Mouse (Mus musculus) stomach, embryonic 16.5 days (tissue): Measurements from ENCODE around the gene Tssk2. TPM values are rescaled to one million over a fixed set of nuclear protein-coding genes. Genes with fewer than 3 reads are reported as not detected.

ENCODE experiments used
- ATAC-seq: fragments of 200-750 bp; cut with Nextera tagmentation; 2 replicates; pipeline ENCODE4 v1.8.0; 2017; ENCODE audit warnings: moderate number of reproducible peaks, moderate TSS enrichment; ENCODE audit not compliant: insufficient read depth, low FRiP score
- H3K27ac ChIP-seq: fragments of 300-500 bp; sonication (generic); 2 replicates; pipeline ENCODE4 v1.5.1; 2014; ENCODE audit warnings: low read length
- H3K27me3 ChIP-seq: fragments of 300-500 bp; sonication (generic); 2 replicates; pipeline ENCODE4 v1.6.1; 2014; ENCODE audit warnings: low read length, control low read depth, mixed read lengths; ENCODE audit not compliant: control insufficient read depth, insufficient read depth
- H3K36me3 ChIP-seq: fragments of 300-500 bp; sonication (generic); 2 replicates; pipeline ENCODE4 v1.6.1; 2014; ENCODE audit warnings: low read length; ENCODE audit not compliant: control insufficient read depth, insufficient read depth
- H3K4me1 ChIP-seq: fragments of 300-500 bp; sonication (generic); 2 replicates; pipeline ENCODE4 v1.6.1; 2014; ENCODE audit warnings: low read length, control low read depth, mixed read lengths; ENCODE audit not compliant: control insufficient read depth, insufficient read depth
- H3K4me2 ChIP-seq: fragments of 300-500 bp; sonication (generic); 2 replicates; pipeline ENCODE4 v1.6.1; 2014; ENCODE audit warnings: low read depth, low read length, mixed read lengths
- H3K4me3 ChIP-seq: fragments of 300-500 bp; sonication (generic); replicated peaks from 2 replicates; pipeline ENCODE4 v1.5.1; 2014; ENCODE audit warnings: mild to moderate bottlenecking, low read length
- H3K9ac ChIP-seq: fragments of 300-500 bp; sonication (generic); 2 replicates; pipeline ENCODE4 v1.6.1; 2014; ENCODE audit warnings: low read length
- H3K9me3 ChIP-seq: fragments of 300-500 bp; sonication (generic); replicated peaks from 2 replicates; pipeline ENCODE4 v1.6.1; 2016; ENCODE audit warnings: low read length, control low read depth; ENCODE audit not compliant: control insufficient read depth
- WGBS: fragments of 180-500 bp; shearing (Covaris S2); extraction: QIAGEN DNeasy Blood & Tissue Kit; methylation state at CpG from one replicate; pipeline ENCODE4 v1.1.7; 2014; 5-methylcytosine and 5-hydroxymethylcytosine counted together
- polyA plus RNA-seq: library from polyadenylated mRNA; unstranded; fragments of >200 nt; fragmentation: Nextera tagmentation; extraction: Ambion mirVana; gene quantifications from 2 replicates; pipeline ENCODE4 v1.2.1, GENCODE M21; 2015

Tssk2 gene
- polyA plus RNA-seq, 1 experiment from 2014 or later, result not detected

GRCm38 (mm10) chr16:17865770-17866169 lies 32.7 kb upstream of the Tssk2 start:
- H3K27me3 ChIP-seq, result no peaks in the 10 kb centered on the region
- no peaks in the 10 kb centered on the region for H3K9me3 ChIP-seq
- H3K27ac ChIP-seq, result peak overlapping the region; percentile 42; the same call in 1 of the 2 replicates
- H3K36me3 ChIP-seq, result no peaks in the 10 kb centered on the region
- no peak overlapping the region for H3K4me2 ChIP-seq
- peak; percentile 87 for ATAC-seq
- 63% methylated on average over 6 of the region's 6 CpGs for WGBS
- H3K4me3 ChIP-seq, result no peak overlapping the region
- peaks cover 3% of the 10 kb centered on the region; the same call in 1 of the 2 replicates for H3K4me1 ChIP-seq
- H3K9ac ChIP-seq, result no peak overlapping the region

- Histone ChIP-seq H3K27me3 (no peaks in the 10 kb centered on the region), H3K4me3 (no peak overlapping the region), H3K4me2 (no peak overlapping the region), H3K4me1 (peaks cover 4% of the 10 kb centered on the region; the same call in 1 of the 2 replicates), H3K27ac (no peak overlapping the region), H3K9ac (no peak overlapping the region), H3K9me3 (no peaks in the 10 kb centered on the region), H3K36me3 (no peaks in the 10 kb centered on the region)
- no peak for ATAC-seq
- 80% methylated on average over 5 of the region's 5 CpGs for WGBS
Observed at GRCm38 (mm10) chr16:17871248-17871647, 27.2 kb upstream of the Tssk2 start.

GRCm38 (mm10) chr16:17872995-17873394 lies 25.4 kb upstream of the Tssk2 start:
- H3K4me1 ChIP-seq, result peaks cover 4% of the 10 kb centered on the region; the same call in 1 of the 2 replicates
- no peak for ATAC-seq
- H3K27ac ChIP-seq, result no peak overlapping the region
- H3K9ac ChIP-seq, result no peak overlapping the region
- H3K4me2 ChIP-seq, result no peak overlapping the region
- H3K36me3 ChIP-seq, result no peaks in the 10 kb centered on the region
- no peaks in the 10 kb centered on the region for H3K27me3 ChIP-seq
- no peaks in the 10 kb centered on the region for H3K9me3 ChIP-seq
- 50% methylated on average over 4 of the region's 4 CpGs for WGBS
- no peak overlapping the region for H3K4me3 ChIP-seq

- 0 out of 2 replicates have a peak, but pooled peaks cover 3% of the 10 kb centered on the region for H3K36me3 ChIP-seq
- H3K27ac ChIP-seq, result no peak overlapping the region
- no peaks in the 10 kb centered on the region for H3K9me3 ChIP-seq
- WGBS, result 71% methylated on average over 4 of the region's 4 CpGs
- peaks cover 4% of the 10 kb centered on the region; the same call in 1 of the 2 replicates for H3K4me1 ChIP-seq
- no peaks in the 10 kb centered on the region for H3K27me3 ChIP-seq
- no peak overlapping the region for H3K4me3 ChIP-seq
- H3K9ac ChIP-seq, result no peak overlapping the region
- no peak overlapping the region for H3K4me2 ChIP-seq
- no peak for ATAC-seq
Observed at GRCm38 (mm10) chr16:17875174-17875573, 23.3 kb upstream of the Tssk2 start.

GRCm38 (mm10) chr16:17876096-17876495 lies 22.3 kb upstream of the Tssk2 start:
- ATAC-seq, result no peak
- no peak overlapping the region for H3K4me3 ChIP-seq
- WGBS, result 87% methylated on average over 1 of the region's 1 CpGs

GRCm38 (mm10) chr16:17879571-17879970 lies 18.9 kb upstream of the Tssk2 start:
- Histone ChIP-seq H3K4me1 (peaks cover 22% of the 10 kb centered on the region), H3K9me3 (no peaks in the 10 kb centered on the region), H3K27ac (no peak overlapping the region), H3K9ac (no peak overlapping the region), H3K27me3 (no peaks in the 10 kb centered on the region), H3K36me3 (0 out of 2 replicates have a peak, but pooled peaks cover 3% of the 10 kb centered on the region), H3K4me2 (no peak overlapping the region), H3K4me3 (no peak overlapping the region)
- ATAC-seq, result no peak
- 85% methylated on average over 4 of the region's 4 CpGs for WGBS

More at GRCm38 (mm10) chr16:17876096-17876495, 22.3 kb upstream of the Tssk2 start:
- Histone ChIP-seq H3K36me3 (0 out of 2 replicates have a peak, but pooled peaks cover 3% of the 10 kb centered on the region), H3K27me3 (no peaks in the 10 kb centered on the region), H3K4me2 (no peak overlapping the region), H3K9ac (no peak overlapping the region), H3K9me3 (no peaks in the 10 kb centered on the region), H3K4me1 (peaks cover 4% of the 10 kb centered on the region; the same call in 1 of the 2 replicates), H3K27ac (no peak overlapping the region)

- H3K27ac ChIP-seq, result peak overlapping the region; percentile 21; the same call in 1 of the 2 replicates
- no peak for ATAC-seq
- H3K9me3 ChIP-seq, result no peaks in the 10 kb centered on the region
- no peaks in the 10 kb centered on the region for H3K27me3 ChIP-seq
- no peak overlapping the region for H3K9ac ChIP-seq
- H3K4me2 ChIP-seq, result no peak overlapping the region
- 0 out of 2 replicates have a peak, but pooled peaks cover 3% of the 10 kb centered on the region for H3K36me3 ChIP-seq
- H3K4me1 ChIP-seq, result peaks cover 18% of the 10 kb centered on the region; the same call in 1 of the 2 replicates
- H3K4me3 ChIP-seq, result no peak overlapping the region
Observed at GRCm38 (mm10) chr16:17882196-17882595, 16.2 kb upstream of the Tssk2 start.

GRCm38 (mm10) chr16:17884116-17884515 lies 14.3 kb upstream of the Tssk2 start:
- no peak for ATAC-seq
- no peaks in the 10 kb centered on the region for H3K27me3 ChIP-seq
- no peak overlapping the region for H3K9ac ChIP-seq
- H3K4me3 ChIP-seq, result no peak overlapping the region
- no peak overlapping the region for H3K27ac ChIP-seq
- no peaks in the 10 kb centered on the region for H3K36me3 ChIP-seq
- H3K4me1 ChIP-seq, result peaks cover 18% of the 10 kb centered on the region; the same call in 1 of the 2 replicates
- no peak overlapping the region for H3K4me2 ChIP-seq
- no peaks in the 10 kb centered on the region for H3K9me3 ChIP-seq
- WGBS, result 66% methylated on average over 6 of the region's 6 CpGs

- no peak for ATAC-seq
- H3K4me2 ChIP-seq, result peak overlapping the region; percentile 86
- 74% methylated on average over 6 of the region's 6 CpGs for WGBS
- H3K9me3 ChIP-seq, result no peaks in the 10 kb centered on the region
- no peaks in the 10 kb centered on the region for H3K36me3 ChIP-seq
- H3K4me1 ChIP-seq, result peaks cover 22% of the 10 kb centered on the region
- no peaks in the 10 kb centered on the region for H3K27me3 ChIP-seq
- H3K27ac ChIP-seq, result no peak overlapping the region
- H3K9ac ChIP-seq, result peak overlapping the region; percentile 99
- peak overlapping the region; percentile 99 for H3K4me3 ChIP-seq
Observed at GRCm38 (mm10) chr16:17889689-17890341, 8.6 kb upstream of the Tssk2 start.
